Mouse (Mus musculus) forebrain, embryonic 15.5 days (tissue): ENCODE results near the gene Sema4f. TPM values are rescaled to one million over a fixed set of nuclear protein-coding genes. Genes with fewer than 3 reads are reported as not detected.

Experiments used
- polyA plus RNA-seq: library from polyadenylated mRNA; unstranded; fragments of >200 nt; fragmentation: Nextera tagmentation; extraction: Ambion mirVana; gene quantifications from 2 replicates; pipeline ENCODE4 v1.2.1, GENCODE M21; 2015

Gene Sema4f
- polyA plus RNA-seq, 1 experiment from 2014 or later, result 14.9 TPM

Other genes starting within 250 kb of the Sema4f start
- gene Pole4, start 234.4 kb downstream of the Sema4f start, polyA plus RNA-seq, result 112 and 113 TPM in 2 replicates
- 5.3 and 7.4 TPM in 2 replicates for gene Hk2, start 165.3 kb downstream of the Sema4f start, polyA plus RNA-seq
- gene M1ap, start 7.1 kb upstream of the Sema4f start, polyA plus RNA-seq, result not detected in 2 replicates
- gene Dok1, start 93.7 kb upstream of the Sema4f start, polyA plus RNA-seq, result 3.1 and 3.4 TPM in 2 replicates
- 4.7 and 6.3 TPM in 2 replicates for gene Loxl3, start 94.4 kb upstream of the Sema4f start, polyA plus RNA-seq
- 159 and 161 TPM in 2 replicates for gene Aup1, start 114.8 kb upstream of the Sema4f start, polyA plus RNA-seq
- gene Htra2, start 115.5 kb upstream of the Sema4f start, polyA plus RNA-seq, result 69.9 and 71.0 TPM in 2 replicates
- gene Dqx1, start 118.1 kb upstream of the Sema4f start, polyA plus RNA-seq, result 0.34 and 0.42 TPM in 2 replicates
- gene Tlx2, start 130.5 kb upstream of the Sema4f start, polyA plus RNA-seq, result not detected in 2 replicates
- gene Pcgf1, start 138.1 kb upstream of the Sema4f start, polyA plus RNA-seq, result 48.1 and 49.2 TPM in 2 replicates
- gene Lbx2, start 146.6 kb upstream of the Sema4f start, polyA plus RNA-seq, result not detected in 2 replicates
- 3.8 and 4.3 TPM in 2 replicates for gene Ccdc142, start 161.8 kb upstream of the Sema4f start, polyA plus RNA-seq
- gene Gm42688, start 161.8 kb upstream of the Sema4f start, polyA plus RNA-seq, result 4.0 and 4.3 TPM in 2 replicates
- 121 and 126 TPM in 2 replicates for gene Mrpl53, start 169.3 kb upstream of the Sema4f start, polyA plus RNA-seq
- 24.2 and 26.7 TPM in 2 replicates for gene Mogs, start 175.7 kb upstream of the Sema4f start, polyA plus RNA-seq
- 229 and 231 TPM in 2 replicates for gene Wbp1, start 181.8 kb upstream of the Sema4f start, polyA plus RNA-seq
- 15.6 and 16.5 TPM in 2 replicates for gene Ino80b, start 185.7 kb upstream of the Sema4f start, polyA plus RNA-seq
- gene Rtkn, start 195.7 kb upstream of the Sema4f start, polyA plus RNA-seq, result 6.1 and 7.0 TPM in 2 replicates
- 18.3 and 18.6 TPM in 2 replicates for gene Wdr54, start 216.6 kb upstream of the Sema4f start, polyA plus RNA-seq
- 5.2 and 6.9 TPM in 2 replicates for gene 1700003E16Rik, start 216.6 kb upstream of the Sema4f start, polyA plus RNA-seq
- gene Dctn1, start 226.2 kb upstream of the Sema4f start, polyA plus RNA-seq, result 143 and 147 TPM in 2 replicates